Mouse (Mus musculus) CH12.LX (cell line): Measurements from ENCODE around the gene 2700081O15Rik. TPM values are rescaled to one million over a fixed set of nuclear protein-coding genes. Genes with fewer than 3 reads are reported as not detected.

ENCODE experiments used
- DNase-seq: peaks from one replicate; pipeline ENCODE4 v3.0.0-alpha.2; 2013; ENCODE audit errors: extremely low read depth
- H3K27ac ChIP-seq: 2 replicates; pipeline ENCODE4 v1.5.1; 2012; ENCODE audit warnings: low read depth, mild to moderate bottlenecking, control low read depth, moderate library complexity; ENCODE audit not compliant: insufficient read depth
- H3K27me3 ChIP-seq: replicated peaks from 2 replicates; pipeline ENCODE3; 2012; ENCODE audit warnings: inconsistent platforms
- H3K36me3 ChIP-seq, 2 experiments: replicated peaks in 1 of 2; 2 replicates each; pipeline versions ENCODE3 to v1.6.1; 2012; ENCODE audit warnings: inconsistent platforms in 1 of 2, low read length in 1 of 2, mild to moderate bottlenecking in 1 of 2, mixed read lengths in 1 of 2, moderate library complexity in 1 of 2; ENCODE audit not compliant: control insufficient read depth in 1 of 2, insufficient read depth in 1 of 2
- H3K4me1 ChIP-seq, 2 experiments: 2 replicates each; pipeline ENCODE4 v1.6.1; 2012; ENCODE audit warnings: inconsistent platforms in 1 of 2, moderate library complexity in 1 of 2; ENCODE audit not compliant: insufficient read depth in 2 of 2, control insufficient read depth in 1 of 2
- H3K4me2 ChIP-seq: 2 replicates; pipeline ENCODE4 v1.6.1; 2012; ENCODE audit warnings: low read depth, mild to moderate bottlenecking, control low read depth; ENCODE audit not compliant: poor library complexity, insufficient read depth, severe bottlenecking
- H3K4me3 ChIP-seq, 3 experiments: fragments of 150-350 bp in 1 of 3; sonication (generic) in 1 of 3; replicated peaks in 1 of 3; 2 replicates each; pipeline versions ENCODE3 to v1.5.1; 2011 to 2012; ENCODE audit warnings: low read depth in 2 of 3, low read length in 2 of 3, mild to moderate bottlenecking in 2 of 3, moderate library complexity in 2 of 3, control low read depth in 1 of 3, improper control_type of control experiment in 1 of 3, inconsistent platforms in 1 of 3, mixed read lengths in 1 of 3; ENCODE audit not compliant: poor library complexity in 1 of 3
- H3K79me2 ChIP-seq: replicated peaks from 2 replicates; pipeline ENCODE4 v1.6.1; 2012; ENCODE audit warnings: mild to moderate bottlenecking, moderate library complexity; ENCODE audit not compliant: control insufficient read depth, poor library complexity, insufficient read depth, severe bottlenecking; ENCODE audit errors: extremely low read depth
- H3K9ac ChIP-seq: 2 replicates; pipeline ENCODE4 v1.6.1; 2012; ENCODE audit warnings: low read depth, mild to moderate bottlenecking, control low read depth, moderate library complexity; ENCODE audit not compliant: insufficient read depth
- H3K9me3 ChIP-seq: replicated peaks from 2 replicates; pipeline ENCODE3; 2012; ENCODE audit warnings: low read length, inconsistent platforms, mixed read lengths
- CHD2 ChIP-seq: IDR thresholded peaks from 2 replicates; pipeline ENCODE4 v1.6.1; 2011; ENCODE audit warnings: low read length, improper control_type of control experiment
- CTCF ChIP-seq, 2 experiments: IDR thresholded peaks in 1 of 2; conservative IDR thresholded peaks in 1 of 2; 2 replicates each; pipeline ENCODE4 v1.5.1; 2011 to 2012; ENCODE audit warnings: low read depth in 2 of 2, low read length in 2 of 2, improper control_type of control experiment in 1 of 2, inconsistent platforms in 1 of 2, mild to moderate bottlenecking in 1 of 2, moderate library complexity in 1 of 2
- EP300 ChIP-seq: IDR thresholded peaks from 2 replicates; pipeline ENCODE4 v1.6.1; 2011; ENCODE audit warnings: low read length, improper control_type of control experiment
- HCFC1 ChIP-seq: IDR thresholded peaks from 2 replicates; pipeline ENCODE4 v1.6.1; 2012; ENCODE audit warnings: low read depth, mild to moderate bottlenecking, inconsistent platforms, low read length, improper control_type of control experiment
- IRF4 ChIP-seq: IDR thresholded peaks from 2 replicates; pipeline ENCODE4 v1.6.1; 2014; ENCODE audit warnings: low read depth, mild to moderate bottlenecking, inconsistent platforms, low read length, improper control_type of control experiment
- JUN ChIP-seq: IDR thresholded peaks from 2 replicates; pipeline ENCODE4 v1.6.1; 2011; ENCODE audit warnings: low read depth, mild to moderate bottlenecking, low read length, improper control_type of control experiment, moderate library complexity; ENCODE audit not compliant: insufficient read depth
- KAT2A ChIP-seq: IDR thresholded peaks from 2 replicates; pipeline ENCODE4 v1.6.1; 2012; ENCODE audit warnings: low read length, improper control_type of control experiment, inconsistent platforms; ENCODE audit not compliant: insufficient replicate concordance
- MAFK ChIP-seq: IDR thresholded peaks from 2 replicates; pipeline ENCODE4 v1.6.1; 2011; ENCODE audit warnings: low read length, improper control_type of control experiment; ENCODE audit not compliant: insufficient replicate concordance
- MAZ ChIP-seq: IDR thresholded peaks from 2 replicates; pipeline ENCODE4 v1.6.1; 2012; ENCODE audit warnings: low read depth, mild to moderate bottlenecking, inconsistent platforms, low read length, improper control_type of control experiment, moderate library complexity
- MEF2A ChIP-seq: IDR thresholded peaks from 2 replicates; pipeline ENCODE4 v1.6.1; 2014; ENCODE audit warnings: low read depth, mild to moderate bottlenecking, inconsistent platforms, low read length, improper control_type of control experiment, borderline replicate concordance
- MXI1 ChIP-seq: IDR thresholded peaks from 2 replicates; pipeline ENCODE4 v1.6.1; 2011; ENCODE audit warnings: mild to moderate bottlenecking, low read depth, low read length, improper control_type of control experiment
- MYC ChIP-seq: IDR thresholded peaks from 2 replicates; pipeline ENCODE4 v1.6.1; 2011; ENCODE audit warnings: low read depth, mild to moderate bottlenecking, improper control_type of control experiment, low read length
- NRF1 ChIP-seq: IDR thresholded peaks from 2 replicates; pipeline ENCODE4 v1.6.1; 2014; ENCODE audit warnings: low read depth, mild to moderate bottlenecking, inconsistent platforms, low read length, improper control_type of control experiment, moderate library complexity
- PAX5 ChIP-seq: IDR thresholded peaks from 2 replicates; pipeline ENCODE4 v1.6.1; 2012; ENCODE audit warnings: low read length, inconsistent platforms, mixed read lengths
- POLR2A ChIP-seq: IDR thresholded peaks from 2 replicates; pipeline ENCODE4 v1.6.1; 2011; ENCODE audit warnings: low read depth, mild to moderate bottlenecking, improper control_type of control experiment, low read length
- RAD21 ChIP-seq: IDR thresholded peaks from 2 replicates; pipeline ENCODE4 v1.6.1; 2011; ENCODE audit warnings: low read depth, mild to moderate bottlenecking, low read length, improper control_type of control experiment, moderate library complexity
- RCOR1 ChIP-seq: conservative IDR thresholded peaks from 2 replicates; pipeline ENCODE4 v1.6.1; 2012; ENCODE audit warnings: low read depth, mild to moderate bottlenecking, inconsistent platforms, low read length, improper control_type of control experiment
- SIN3A ChIP-seq: IDR thresholded peaks from 2 replicates; pipeline ENCODE4 v1.6.1; 2012; ENCODE audit warnings: low read length, improper control_type of control experiment, inconsistent platforms
- SMC3 ChIP-seq: IDR thresholded peaks from 2 replicates; pipeline ENCODE4 v1.6.1; 2011; ENCODE audit warnings: low read depth, low read length, improper control_type of control experiment
- TBP ChIP-seq: conservative IDR thresholded peaks from 2 replicates; pipeline ENCODE4 v1.6.1; 2011; ENCODE audit warnings: low read depth, low read length, improper control_type of control experiment
- TCF12 ChIP-seq: IDR thresholded peaks from 2 replicates; pipeline ENCODE4 v1.6.1; 2014; ENCODE audit warnings: low read depth, mild to moderate bottlenecking, inconsistent platforms, low read length, improper control_type of control experiment
- UBTF ChIP-seq: IDR thresholded peaks from 2 replicates; pipeline ENCODE4 v1.6.1; 2012; ENCODE audit warnings: low read depth, mild to moderate bottlenecking, inconsistent platforms, low read length, improper control_type of control experiment, moderate library complexity
- USF1 ChIP-seq: IDR thresholded peaks from 2 replicates; pipeline ENCODE4 v1.6.1; 2014; ENCODE audit warnings: low read depth, mild to moderate bottlenecking, inconsistent platforms, low read length, improper control_type of control experiment
- ZC3H11A ChIP-seq: IDR thresholded peaks from 2 replicates; pipeline ENCODE4 v1.6.1; 2012; ENCODE audit warnings: low read depth, mild to moderate bottlenecking, inconsistent platforms, low read length, improper control_type of control experiment
- ZKSCAN1 ChIP-seq: IDR thresholded peaks from 2 replicates; pipeline ENCODE4 v1.6.1; 2012; ENCODE audit warnings: low read depth, inconsistent platforms, low read length, improper control_type of control experiment, borderline replicate concordance
- ZMIZ1 ChIP-seq: IDR thresholded peaks from 2 replicates; pipeline ENCODE4 v1.6.1; 2012; ENCODE audit warnings: low read depth, mild to moderate bottlenecking, inconsistent platforms, low read length, improper control_type of control experiment
- dilution Hi-C: fragments of 300-500 bp; cut with MboI; formaldehyde crosslinking; loops from 2 replicates; pipeline ENCODE4 v1.14.3; 2020; ENCODE audit warnings: low sequenced_read_pairs; ENCODE audit not compliant: extremely low pct_unique_long_range_greater_than_20kb, extremely low pct_ligation_motif_present
- in situ Hi-C: fragments of 300-500 bp; cut with MboI; formaldehyde crosslinking; loops from 3 replicates; pipeline ENCODE4 v1.14.3; 2019; ENCODE audit warnings: low sequenced_read_pairs, low pct_ligation_motif_present, low pct_unique_long_range_greater_than_20kb, mixed read lengths
- polyA plus RNA-seq: library from polyadenylated mRNA; unstranded; fragments of >175 nt; gene quantifications from 2 replicates; pipeline ENCODE4 v1.2.1, GENCODE M21; 2012; ENCODE audit warnings: low read depth; ENCODE audit not compliant: insufficient read length
- total RNA-seq, 2 experiments: library from RNA; depleted of rRNA; stranded (reverse); fragments of 300-350 nt in 1 of 2; fragments of >200 nt in 1 of 2; gene quantifications; 2 replicates each; pipeline ENCODE4 v1.2.3; 2012 to 2014

The 2700081O15Rik gene
- total and polyA plus RNA-seq, 3 experiments: 7.2 to 12.3 (median 9.8) TPM

GRCm38 (mm10) chr19:7422656-7423027 is 5.2 kb downstream of the 2700081O15Rik start:
- in situ Hi-C loops (loop anchor here (25.0 kb wide), 1 partner anchor 360 kb away; the partner anchor contains the start of gene Macrod1), dilution Hi-C loops (no loop called here)
- H3K36me3 ChIP-seq: peaks cover 44 to 62% of the 10 kb centered on the region in 2 experiments

GRCm38 (mm10) chr19:7423028-7423655 is 5.7 kb downstream of the 2700081O15Rik start:
- H3K9me3 ChIP-seq: peaks cover 14% of the 10 kb centered on the region
- H3K27me3 ChIP-seq: no peaks in the 10 kb centered on the region
- TF ChIP-seq CHD2 (no peak), RAD21 (no peak), SIN3A (no peak), JUN (no peak), NRF1 (no peak), MXI1 (no peak), ZKSCAN1 (no peak), IRF4 (no peak), KAT2A (no peak), UBTF (no peak), PAX5 (no peak), ZC3H11A (no peak), POLR2A (no peak)
- H3K27ac ChIP-seq: no peak overlapping the region
- H3K4me1 ChIP-seq: peaks cover 11 to 72% of the 10 kb centered on the region in 2 experiments
- H3K79me2 ChIP-seq: peaks cover 11% of the 10 kb centered on the region
- dilution Hi-C loops (no loop called here), in situ Hi-C loops (loop anchor here (25.0 kb wide), 1 partner anchor 361 kb away; the partner anchor contains the start of gene Macrod1)
- H3K4me2 ChIP-seq: no peak overlapping the region
- DNase-seq: no peak
- H3K9ac ChIP-seq: no peak overlapping the region
- no peak overlapping the region for H3K4me3 ChIP-seq
- H3K36me3 ChIP-seq: peaks cover 48 to 67% of the 10 kb centered on the region in 2 experiments

More at GRCm38 (mm10) chr19:7422656-7423027, 5.2 kb downstream of the 2700081O15Rik start:
- Histone ChIP-seq H3K4me3 (no peak overlapping the region), H3K4me1 (peaks cover 11 to 72% of the 10 kb centered on the region in 2 experiments), H3K9me3 (peaks cover 14% of the 10 kb centered on the region), H3K9ac (no peak overlapping the region), H3K27me3 (no peaks in the 10 kb centered on the region)
- no peak for DNase-seq
- TF ChIP-seq MYC (no peak), EP300 (no peak), ZC3H11A (no peak), CTCF (conservative IDR thresholded peaks at IDR 0.05 in 1 of 2, IDR thresholded peaks at IDR 0.05 in 1 of 2; ENCODE audit: low read depth in 2 of 2, low read length in 2 of 2) (no peak), SIN3A (no peak), USF1 (no peak), MEF2A (no peak), SMC3 (no peak), POLR2A (no peak), PAX5 (no peak), CHD2 (no peak), MAFK (no peak), TBP (no peak), IRF4 (no peak), RCOR1 (no peak), HCFC1 (no peak), TCF12 (no peak), ZMIZ1 (no peak), UBTF (no peak), MAZ (no peak)
- TF ChIP-seq, all 38 proteins: peak for 0
- Histone ChIP-seq H3K4me2 (no peak overlapping the region), H3K79me2 (peaks cover 13% of the 10 kb centered on the region), H3K27ac (no peak overlapping the region)
